Mouse (Mus musculus): ENCODE measurements around the gene Cpxm2.

- no peak for TF ChIP-seq CTCF (IDR thresholded peaks at IDR 0.05; ENCODE audit: low read depth, low read length)
- TF ChIP-seq GATA1 (IDR thresholded peaks at IDR 0.05; ENCODE audit: borderline replicate concordance, low read length), result no peak
- TF ChIP-seq POLR2AphosphoS5 (IDR thresholded peaks at IDR 0.05; ENCODE audit: insufficient replicate concordance, low read depth, low read length), result no peak
- TF ChIP-seq TAL1 (conservative IDR thresholded peaks at IDR 0.05; ENCODE audit: low read depth, low read length), result no peak
- no peak for TF ChIP-seq GATA2 (IDR thresholded peaks at IDR 0.05; ENCODE audit: borderline replicate concordance, low read depth, low read length)
Measured at GRCm38 (mm10) chr7:132060116-132060515, 94.4 kb downstream of the Cpxm2 start.

Data from G1E (cell line).